Mouse (Mus musculus) heart, adult 18-20 months (tissue): ENCODE measurements at regions not wholly inside any gene's neighbourhood (a gene's known extent, or its start where the extent isn't known, plus 50 kb on each side); places are given as distances from the start of the nearest gene placed in this dataset.

ENCODE experiments used
- DNase-seq, 2 experiments: peaks; one replicate each; pipeline ENCODE4 v3.0.0; 2021 to 2022; ENCODE audit warnings: mixed read lengths in 1 of 2

DNA sequence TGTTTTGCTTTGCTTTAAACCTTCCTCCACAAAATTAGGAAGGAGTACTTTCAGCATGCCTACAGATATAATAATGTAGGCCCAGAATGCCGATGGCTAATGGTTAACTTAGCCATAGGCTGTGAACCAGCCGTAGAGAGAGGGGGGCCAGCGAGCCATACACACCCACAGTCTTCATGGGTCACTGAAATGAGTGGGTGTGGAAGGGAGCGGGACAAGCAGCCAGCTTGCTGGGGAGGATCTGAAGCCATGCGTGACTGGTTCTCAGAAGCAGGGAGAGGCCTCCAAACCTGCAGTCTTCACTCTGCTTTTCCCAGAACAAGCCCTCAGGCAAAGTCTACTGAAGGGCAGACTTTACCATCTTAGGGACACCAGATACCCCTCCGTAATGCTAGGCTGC is 50.8 kb upstream of the Ptpn13 start:
- no peak for DNase-seq

DNA sequence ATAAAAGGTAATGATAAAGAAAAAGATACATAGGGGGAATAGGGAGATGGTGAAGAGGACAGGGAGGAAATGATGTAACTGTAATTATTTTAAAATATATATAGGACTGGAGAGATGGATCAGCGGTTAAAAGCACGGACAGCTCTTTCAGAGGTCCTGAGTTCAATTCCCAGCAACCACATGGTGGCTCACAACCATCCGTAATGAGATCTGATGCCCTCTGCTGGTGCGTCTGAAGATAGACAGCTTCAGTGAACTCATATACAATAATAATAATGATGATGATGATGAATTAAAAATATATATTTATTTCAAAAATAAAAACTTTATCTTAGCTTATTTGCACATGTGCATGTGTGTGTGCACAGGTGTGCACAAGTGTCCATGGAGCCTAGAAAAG is 51.9 kb upstream of the Ptpn13 start:
- DNase-seq, result no peak

DNA sequence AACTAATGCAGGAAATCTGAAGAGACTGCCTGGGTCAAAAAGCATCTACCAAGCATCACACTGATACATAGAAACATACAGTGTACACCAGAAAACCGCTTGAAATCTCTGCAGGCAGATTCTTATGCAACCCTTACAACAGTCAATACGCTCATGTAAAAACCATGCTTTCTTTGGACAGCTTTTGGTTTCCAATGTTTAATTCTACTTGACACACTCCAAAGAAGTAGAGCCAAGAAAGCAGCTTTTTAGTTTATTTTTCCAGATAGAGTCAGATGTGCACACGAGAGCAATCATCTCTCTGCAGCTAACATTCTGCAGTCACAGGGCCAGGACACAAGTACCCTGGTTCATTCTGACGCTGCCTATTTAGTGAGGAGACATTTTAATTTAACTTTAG is 54.5 kb upstream of the Ptpn13 start:
- DNase-seq, result no peak

DNA sequence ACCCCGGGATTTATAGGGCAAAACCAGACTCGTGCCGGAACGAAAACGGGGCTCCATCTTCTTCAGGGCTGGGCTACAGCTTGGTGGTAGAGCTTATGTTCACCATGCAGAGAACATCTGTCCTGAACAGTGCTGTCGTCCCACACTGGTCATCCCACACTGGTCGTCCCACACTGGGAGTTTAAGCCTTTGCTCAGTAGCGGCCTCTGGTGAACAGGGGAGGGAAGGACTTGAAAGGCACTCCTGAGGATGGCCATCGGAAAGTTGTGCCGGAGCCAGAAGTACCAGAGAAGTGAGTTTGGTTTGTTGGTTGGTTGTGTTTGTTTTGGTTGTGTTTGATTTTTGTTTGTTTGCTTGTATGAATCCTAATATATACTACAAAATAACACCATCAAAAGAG is 56.0 kb upstream of the Ptpn13 start:
- DNase-seq, result no peak

DNA sequence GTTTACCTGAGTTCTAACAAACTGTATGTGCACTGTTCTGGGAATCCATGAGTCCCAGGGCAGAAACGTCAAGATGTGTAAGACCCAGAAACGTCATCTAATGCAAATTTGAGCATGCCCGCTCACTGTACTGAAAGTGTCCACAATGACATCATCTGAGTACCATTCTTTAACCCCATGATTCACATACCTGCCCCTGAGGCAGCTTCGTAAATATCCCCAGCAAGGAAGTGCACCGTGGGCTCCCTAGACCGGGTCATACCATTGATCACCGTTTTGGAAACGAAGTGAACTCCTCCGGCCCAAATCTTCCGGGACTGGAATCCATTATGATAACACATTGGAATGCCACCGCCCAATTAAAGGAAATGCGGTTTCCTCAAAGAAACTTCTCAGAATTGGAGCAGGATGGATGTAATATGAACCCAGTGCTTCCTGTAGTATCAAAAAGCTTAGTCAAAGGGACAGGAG is 57.8 kb upstream of the Ptpn13 start:
- no peak for DNase-seq

DNA sequence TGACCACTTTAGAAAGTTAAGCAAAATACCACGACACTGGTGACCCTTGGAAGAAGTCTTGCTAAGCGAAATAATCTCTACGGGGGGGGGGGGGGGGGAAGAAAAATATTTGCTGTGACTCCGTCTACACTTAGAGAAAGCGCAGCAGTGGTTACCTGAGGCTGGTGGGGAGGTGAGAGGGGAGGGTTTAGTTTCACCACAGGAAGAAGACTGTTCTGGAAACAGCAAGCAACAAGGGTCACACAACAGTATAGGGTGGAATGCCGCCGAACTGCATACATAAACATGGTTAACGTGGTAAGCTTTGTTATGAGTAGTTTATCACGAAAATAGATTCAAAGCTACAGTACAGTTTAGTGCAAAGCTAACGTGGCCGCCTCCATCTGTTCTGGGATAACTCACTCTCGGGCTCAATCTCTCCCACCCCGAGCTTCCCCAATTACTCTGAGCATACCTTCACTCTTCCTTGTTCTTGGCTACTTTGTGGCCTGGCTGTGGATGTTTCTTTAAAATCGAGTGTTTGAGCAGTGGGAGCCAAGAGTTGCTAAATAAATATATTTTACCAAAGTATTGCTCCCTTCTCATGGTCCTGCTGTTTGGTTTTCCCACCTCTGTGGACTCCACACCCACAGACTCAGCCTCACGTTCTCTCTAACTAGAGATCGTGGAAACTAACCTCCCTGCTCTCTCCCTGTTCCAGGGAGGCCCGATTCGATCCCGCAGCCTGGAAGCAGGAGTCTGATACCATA is 59.1 kb upstream of the Ptpn13 start:
- no peak for DNase-seq

DNA sequence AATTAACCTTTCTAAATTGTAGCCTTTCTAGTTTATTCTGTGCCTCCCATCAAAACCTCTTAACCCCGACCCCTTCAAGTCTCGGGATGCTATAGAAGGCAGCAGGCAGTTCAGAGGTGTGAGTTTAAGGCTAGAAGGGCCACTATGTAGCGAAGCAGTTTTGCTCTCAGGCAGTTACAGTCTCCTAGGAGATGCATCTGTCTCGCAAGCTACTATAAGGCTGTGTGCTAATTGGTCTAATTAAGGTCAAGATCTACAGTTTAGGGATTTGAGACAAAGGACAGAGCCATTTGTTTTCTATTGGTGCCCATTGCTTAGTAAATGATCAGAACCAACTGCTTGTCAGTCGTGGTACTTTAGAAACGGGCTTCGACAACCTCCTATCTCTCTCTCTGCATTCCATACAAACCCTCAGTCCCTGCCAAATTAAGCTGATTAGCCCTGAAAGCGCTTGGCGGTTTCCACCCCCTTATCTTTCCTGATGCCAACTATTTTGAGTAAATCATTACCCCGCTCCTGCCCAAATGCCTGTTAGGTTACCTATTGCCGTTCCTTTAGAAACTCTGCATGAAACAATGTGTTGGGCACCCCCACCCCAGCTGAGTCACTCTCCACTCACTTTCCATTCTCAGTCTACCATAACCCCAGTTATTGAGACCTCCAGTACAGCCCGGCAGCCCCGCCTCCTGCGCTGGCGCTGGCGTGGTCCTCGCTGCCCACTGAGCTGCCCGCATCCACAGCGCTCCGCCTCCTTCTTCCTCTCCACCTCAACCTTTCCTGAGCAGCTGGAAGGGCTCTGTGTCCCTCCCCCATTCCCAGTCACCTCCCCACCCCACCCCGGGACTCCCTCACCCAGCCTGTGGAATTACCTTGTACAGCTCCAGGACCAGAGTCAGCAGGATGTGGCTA is 59.9 kb upstream of the Ptpn13 start:
- DNase-seq, result peak in 1 of 2 experiments; percentile 33

DNA sequence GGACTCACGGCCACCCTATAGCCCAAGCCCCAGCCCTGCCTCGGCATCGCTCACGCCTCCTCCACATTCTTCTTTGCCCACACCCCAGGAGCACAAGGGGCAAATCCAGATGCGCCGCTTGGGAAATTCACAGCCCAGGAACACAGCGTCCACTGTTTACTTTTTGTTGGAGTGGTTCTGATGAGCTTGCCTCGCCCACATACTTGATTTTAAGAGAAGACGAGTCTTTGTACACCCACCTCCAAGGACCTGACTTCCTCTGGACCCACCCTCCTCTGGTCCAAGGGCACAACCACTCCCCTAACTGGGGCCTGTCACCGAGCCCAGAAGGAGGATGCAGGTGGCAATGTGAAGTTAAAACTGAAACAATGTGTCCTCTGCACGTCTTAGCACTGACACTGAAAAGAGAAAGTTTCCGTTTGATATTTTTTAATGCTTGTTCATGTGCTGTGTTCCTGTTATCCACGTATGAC is 64.2 kb upstream of the Ptpn13 start:
- DNase-seq, result no peak

DNA sequence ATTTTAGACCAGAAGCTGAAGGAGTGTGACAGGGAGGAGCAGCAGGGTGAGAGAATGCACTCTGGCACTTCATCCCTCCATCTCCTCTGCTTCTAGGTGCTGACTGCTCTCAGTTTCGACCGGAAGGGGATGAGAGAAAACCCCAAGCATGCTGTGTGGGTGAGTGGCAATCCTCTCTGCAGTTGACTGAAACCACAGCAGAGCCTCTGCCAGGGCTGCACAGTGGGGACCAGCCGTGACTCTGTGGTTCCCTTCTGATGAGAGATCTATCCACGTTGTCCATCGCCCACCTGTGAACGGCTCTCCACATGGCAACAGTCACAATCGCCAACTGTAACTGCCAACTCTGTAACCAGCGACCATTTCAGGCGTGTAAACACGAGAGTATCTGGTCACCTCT is 64.6 kb upstream of the Ptpn13 start:
- no peak for DNase-seq

DNA sequence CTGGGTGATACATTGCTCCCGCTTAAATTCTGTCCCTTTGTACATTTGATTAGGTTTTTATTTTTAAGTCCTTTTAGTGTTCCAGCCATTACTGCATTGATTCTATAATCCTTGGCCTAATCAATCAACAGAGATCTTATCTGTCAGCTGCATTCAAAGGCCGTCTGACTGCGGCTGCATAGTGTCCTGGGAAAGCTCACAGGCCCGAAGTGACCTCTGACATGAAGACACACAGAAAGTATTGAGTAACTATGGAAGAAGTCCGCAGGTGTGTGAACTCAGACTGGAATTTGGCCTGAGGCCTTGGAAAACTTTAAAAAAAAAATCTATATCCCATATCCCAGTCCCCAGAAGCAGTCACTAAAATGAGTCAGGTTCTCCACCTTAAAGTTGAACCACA is 67.4 kb upstream of the Ptpn13 start:
- no peak for DNase-seq

DNA sequence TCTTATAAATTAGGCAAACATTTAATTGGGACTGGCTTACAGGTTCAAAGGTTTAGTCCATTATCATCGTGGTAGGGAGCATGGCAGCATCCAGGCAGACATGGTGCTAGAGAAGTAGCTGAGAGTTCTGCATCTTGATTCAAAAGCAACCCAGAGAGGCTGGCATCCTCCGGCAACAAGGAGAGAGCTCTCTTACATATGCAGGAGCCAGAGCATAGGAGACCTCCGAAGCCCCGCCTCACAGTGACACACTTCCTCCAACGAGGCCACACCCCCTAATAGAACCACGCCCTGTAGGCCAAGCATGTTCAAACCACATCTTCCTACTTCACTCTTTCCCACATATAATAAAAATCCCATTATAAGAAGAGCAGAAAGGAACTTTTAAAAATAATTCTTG is 68.5 kb upstream of the Ptpn13 start:
- DNase-seq, result no peak

DNA sequence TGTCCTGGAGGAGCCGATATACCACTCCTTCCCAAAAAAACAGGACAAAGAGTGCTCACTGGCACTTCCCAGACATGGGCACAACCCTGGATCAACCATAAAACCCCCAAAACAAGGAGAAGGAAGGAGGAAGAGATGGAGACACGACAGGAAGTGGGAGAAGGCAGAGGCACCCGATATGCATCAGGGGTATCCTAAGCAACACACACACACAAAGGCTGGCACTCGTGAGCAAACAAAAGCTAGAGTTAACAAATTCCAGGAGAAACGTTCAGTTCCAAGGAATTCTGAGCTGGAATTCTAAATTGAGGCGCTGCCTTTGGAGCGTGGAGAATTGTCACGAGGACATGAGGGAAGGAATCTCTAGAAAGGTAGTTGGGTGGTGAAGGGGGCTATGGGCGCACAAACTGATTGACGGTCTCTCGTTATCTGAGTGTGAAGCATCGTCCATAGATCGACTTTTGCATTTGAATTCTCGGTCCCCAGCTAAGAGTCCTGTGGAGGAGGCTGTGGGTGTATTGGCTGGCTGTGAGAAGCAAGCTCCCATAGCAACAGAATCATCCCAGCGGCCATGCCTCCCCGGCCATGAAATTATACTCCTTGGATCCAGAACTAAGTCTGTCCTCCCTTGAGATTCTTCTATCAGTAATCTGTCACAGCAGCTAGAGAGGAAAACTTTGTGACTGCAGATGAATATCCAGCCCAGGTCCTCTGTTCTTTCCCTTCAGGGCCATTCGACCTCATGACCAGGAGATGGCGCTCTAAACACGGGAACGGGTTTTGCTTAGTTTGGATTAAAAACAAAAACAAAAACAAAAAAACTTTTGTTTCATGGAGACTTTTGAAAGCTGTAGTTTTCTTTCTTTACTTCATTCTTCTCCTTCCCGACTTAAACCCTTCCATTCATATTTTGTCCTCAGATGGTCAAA is 69.4 kb upstream of the Ptpn13 start:
- peak; percentile 32 to 76 for DNase-seq

DNA sequence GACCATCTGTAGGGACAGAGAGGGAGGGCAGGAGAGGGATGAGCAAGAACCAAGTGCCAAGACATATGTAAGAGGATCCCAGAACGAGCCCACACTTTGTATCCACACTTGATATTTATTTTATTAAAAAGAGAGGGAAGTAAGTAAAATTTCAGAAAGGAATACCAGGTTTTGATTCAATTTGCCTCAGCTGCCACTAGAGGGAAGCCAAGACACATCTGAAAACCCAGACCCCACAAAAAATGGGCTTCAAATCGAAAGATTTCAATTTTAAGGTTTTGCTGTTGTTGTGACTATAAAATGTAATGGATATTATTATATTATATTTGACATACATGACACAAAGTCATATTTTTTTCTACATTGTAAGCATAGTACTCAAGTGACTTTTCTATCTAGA is 81.1 kb upstream of the Ptpn13 start:
- peak in 1 of 2 experiments; percentile 25 for DNase-seq

DNA sequence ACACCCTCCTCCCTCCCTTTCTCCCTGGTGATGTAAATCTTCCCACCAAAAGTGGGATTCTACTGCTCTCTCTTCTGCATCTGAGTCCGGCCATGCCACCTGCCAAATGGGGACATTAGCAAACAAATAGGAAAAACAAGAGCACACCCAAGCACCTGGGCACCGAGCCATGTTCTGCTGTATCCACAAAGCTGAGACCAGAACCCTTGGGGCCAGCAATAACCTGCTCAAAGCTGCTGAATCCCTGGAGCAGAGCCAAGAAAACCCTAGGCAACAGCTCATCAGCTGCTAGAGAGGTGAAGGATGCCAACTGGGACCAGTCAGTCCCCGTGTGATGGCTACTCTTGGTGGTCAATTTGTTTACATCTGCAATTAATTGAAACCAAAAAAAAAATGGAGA is 83.5 kb upstream of the Ptpn13 start:
- DNase-seq, result no peak

DNA sequence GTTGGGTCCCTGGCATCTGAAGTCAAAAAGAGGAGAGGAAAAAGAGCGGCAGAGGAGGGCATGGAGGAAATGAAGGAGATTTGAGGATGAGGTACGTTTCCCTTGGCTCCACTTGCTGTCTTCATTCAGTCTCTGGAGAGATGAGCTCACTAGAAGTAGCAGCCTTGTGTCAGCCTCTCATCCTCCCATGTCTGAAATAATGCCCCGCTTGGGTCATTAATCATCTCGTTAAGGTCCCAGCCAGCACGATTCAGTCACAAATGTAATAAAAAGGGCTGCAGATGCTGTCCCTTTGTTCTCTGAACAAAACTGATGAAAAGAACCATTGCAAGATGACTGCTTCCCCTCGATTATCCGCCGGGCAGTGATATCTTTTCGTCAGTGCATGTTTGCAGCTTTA is 84.4 kb upstream of the Ptpn13 start:
- no peak for DNase-seq

DNA sequence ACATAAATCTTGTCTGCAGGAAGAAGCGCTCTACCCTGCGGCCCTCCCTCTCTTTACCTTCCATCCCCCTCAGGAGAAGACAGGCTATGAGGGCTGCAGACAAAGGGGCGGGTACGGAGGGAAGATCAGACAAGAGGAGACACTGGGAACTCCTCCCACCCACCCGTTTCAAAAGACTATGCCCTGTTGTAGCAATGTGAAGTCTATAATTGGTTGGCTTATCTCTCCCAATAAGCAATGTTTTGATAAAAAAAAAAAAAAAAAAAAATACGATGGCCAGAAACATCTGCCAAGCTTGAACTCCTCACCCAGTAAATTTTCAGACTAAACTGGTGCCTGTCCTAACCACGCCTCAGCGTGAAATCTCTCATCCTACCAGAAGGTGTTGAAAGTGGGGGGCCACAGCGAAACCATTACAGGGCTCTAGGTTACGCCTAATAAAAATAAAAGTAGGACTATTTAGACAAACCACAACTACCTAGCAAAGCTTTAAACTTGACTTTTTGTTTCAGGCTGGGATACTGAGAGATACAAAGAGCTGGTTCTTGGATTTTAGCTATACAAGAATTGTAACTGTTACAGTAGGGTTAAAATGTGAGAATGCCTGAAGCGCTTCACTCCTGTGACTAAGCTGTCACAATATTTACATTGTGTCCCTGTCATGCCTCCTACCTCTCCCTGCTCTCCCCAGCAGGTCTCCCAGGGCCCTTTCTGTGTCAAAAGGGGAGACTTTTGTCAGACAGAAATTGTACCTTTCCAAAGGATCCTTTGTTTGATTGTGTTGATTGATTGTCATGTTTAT is 88.1 kb upstream of the Ptpn13 start:
- no peak for DNase-seq

DNA sequence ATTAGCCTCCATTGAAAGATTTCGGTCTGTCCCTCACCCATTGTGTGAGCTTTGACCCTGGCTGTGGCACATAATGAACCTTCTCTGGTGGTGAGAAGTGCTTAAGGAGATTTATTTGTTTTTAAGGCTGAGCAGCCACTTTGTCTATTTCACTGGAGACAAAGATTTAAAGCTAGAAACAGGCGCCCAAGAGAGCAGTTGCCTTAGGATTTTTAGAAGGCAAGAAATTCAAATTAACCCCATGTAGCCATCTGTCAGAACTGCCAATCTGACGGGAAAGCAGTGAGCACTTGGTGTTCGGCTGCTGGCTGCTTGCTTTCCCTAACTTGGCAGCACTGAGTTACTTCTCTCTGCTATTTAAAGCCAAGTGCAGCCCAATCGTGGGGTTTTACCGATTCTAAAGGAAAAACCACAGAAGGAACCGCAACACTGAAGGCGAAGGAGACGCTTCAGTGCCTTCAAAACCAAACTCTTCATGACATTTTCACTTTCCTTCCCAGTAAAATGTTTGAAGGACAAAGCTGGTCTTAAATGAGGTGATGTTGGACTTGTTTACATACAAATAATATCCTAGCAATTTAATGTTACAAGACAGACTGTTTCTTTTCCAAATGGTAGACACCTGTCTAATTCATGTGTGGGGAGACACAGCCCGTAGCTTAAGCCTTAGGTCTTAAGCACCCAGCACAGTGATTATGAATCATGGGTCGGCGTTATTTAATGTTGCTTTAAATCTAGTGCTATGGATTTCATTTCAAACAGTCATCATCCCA is 88.9 kb upstream of the Ptpn13 start:
- no peak for DNase-seq

DNA sequence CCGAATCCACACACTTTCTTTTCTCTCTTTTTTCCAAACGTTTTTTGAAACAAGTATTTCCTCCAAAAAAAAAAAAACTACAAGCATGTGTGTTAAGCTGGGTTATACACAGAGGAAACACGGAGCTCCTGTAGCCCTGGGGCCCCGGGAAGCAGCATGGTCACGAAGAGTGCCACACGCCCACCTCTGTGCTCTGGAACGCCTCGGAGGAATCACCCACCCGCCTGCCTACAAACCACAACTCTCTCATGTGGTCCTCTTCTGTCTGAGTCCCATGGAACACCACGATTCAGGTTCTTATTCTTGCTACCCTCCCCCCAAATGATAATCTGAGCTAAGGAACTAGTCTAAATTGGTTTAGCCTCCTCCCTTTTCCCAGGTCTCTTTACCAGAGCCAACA is 98.6 kb upstream of the Ptpn13 start:
- no peak for DNase-seq

DNA sequence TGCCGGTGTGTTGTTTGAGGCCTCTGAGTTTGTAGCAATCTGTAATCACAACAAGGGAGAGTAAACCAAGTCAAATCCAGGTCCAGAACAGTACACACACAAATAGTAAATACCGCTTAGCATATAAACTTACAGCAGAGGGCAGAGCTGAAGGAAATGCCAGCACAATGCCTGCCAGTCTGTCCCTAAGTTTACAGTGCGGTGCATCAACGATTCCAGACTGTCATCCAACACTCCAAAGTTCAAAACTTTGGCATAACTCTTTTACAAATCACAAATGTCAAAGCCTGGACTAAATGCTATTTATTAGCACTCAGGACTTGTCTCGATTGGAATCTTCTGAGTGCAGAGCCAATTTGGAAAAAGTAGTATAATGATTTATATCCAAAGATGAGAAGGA is 104.7 kb upstream of the Ptpn13 start:
- DNase-seq, result no peak

DNA sequence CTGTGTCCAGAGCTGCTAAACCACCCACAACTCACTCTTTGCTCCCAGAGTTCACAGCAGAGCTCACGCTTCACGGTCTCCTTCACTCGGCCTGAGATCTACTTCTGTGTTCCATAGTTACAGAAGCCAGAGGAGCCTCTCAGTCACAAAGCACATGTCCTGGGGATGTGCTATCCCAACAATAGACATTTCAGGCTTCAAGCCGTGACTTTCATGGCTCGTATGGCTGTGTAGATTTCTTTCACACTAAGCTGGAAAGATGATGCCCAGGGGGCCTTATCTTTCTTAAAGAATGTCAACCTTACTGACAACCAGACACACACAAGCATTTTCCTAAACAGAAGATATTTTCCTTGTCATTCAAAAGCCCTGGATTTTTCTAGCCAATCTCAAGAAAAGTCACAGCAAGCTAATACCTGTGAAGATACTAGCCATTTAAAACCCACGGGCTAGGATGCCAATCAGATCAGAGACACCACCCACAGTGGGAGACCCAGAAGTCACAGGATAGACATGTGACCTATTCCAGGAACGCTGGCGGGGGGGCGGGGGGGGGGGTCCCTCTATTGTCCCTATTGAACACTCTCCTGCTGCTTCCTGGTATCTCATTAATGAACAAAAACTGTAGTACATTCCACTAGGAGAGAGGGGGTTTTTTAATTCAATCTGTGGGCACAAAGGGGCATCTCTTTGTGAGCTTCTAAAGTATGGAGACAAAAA is 98.8 kb upstream of the Mapk10 start:
- no peak for DNase-seq
